Mouse (Mus musculus) G1E (cell line): ENCODE data around the gene Cryzl2.

Experiments used
- CTCF ChIP-seq: IDR thresholded peaks from 2 replicates; pipeline ENCODE4 v1.5.1; 2012; ENCODE audit warnings: low read depth, low read length, inconsistent platforms, mixed read lengths
- GATA1 ChIP-seq: IDR thresholded peaks from 2 replicates; pipeline ENCODE4 v1.6.1; 2012; ENCODE audit warnings: borderline replicate concordance, low read length, inconsistent platforms, mixed read lengths
- GATA2 ChIP-seq: IDR thresholded peaks from 2 replicates; pipeline ENCODE4 v1.6.1; 2012; ENCODE audit warnings: low read depth, low read length, inconsistent platforms, borderline replicate concordance

- TF ChIP-seq CTCF (no peak), GATA2 (no peak), GATA1 (no peak)
Observed at GRCm38 (mm10) chr1:157462336-157462735, 4.0 kb downstream of the Cryzl2 start.
